Mouse (Mus musculus) kidney, adult 8-10 months (tissue): Measurements from ENCODE around the gene Kcnip2.
A peak's percentile ranks its signal among the peaks of the same experiment; 100 is the strongest.
"Not testable (repeated sequence)": the region's sequence is repeated elsewhere in the genome, so short reads cannot be mapped to it uniquely, and the experiment has no call there.

Experiments
- DNase-seq, 2 experiments: peaks; one replicate each; pipeline ENCODE4 v3.0.0; 2022

Gene Kcnip2

DNA sequence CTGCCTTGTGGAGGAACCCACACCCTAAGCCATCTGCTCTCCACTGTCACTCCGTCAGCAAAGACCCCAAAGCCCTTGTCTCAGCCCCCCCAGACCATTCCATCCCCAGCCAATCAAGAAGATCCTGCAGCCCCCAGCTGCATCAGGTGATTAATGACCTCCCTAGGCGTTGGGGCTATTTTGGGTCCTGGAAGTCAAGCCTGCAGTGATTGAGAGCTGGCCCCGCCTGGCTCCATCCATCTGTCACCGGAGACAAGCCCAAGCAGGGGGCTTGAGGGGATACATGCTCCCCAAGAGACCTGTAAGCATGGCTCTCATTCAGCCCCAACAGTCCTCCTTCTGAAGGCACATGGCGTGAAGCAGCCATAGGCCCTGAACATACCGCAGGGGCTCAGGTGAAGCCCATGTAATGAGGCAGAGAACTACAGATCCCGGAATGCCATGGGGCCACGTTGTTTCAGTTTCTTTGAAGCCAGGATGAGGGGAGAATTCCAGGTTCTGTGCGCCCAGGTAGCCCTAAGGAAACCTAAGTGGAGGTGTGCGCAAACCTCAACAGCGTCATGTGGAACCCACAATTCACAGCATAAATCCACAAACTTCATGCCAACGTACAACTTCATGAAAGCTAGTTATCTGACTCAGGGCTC, 4.7 kb downstream of the Kcnip2 start:
- DNase-seq: no peak

DNA sequence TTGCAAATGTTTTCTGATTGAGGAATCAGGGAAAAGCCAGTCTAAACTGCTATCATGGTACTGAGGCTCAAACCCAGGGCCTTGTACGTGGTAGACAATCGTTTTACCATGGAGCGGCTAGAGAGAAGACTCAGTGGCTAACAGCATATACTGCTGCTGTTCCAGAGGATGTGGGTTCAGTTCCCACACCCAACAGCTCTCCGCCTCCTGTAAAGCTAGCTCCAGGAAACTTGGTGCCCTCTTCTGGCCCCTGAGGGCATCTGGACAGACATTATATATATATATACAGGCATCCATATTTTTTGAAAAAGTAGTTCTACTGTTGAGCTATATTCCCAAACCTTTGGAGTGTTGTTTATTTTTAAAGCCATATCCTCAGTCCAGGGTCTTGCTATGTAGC, 8.1 kb downstream of the Kcnip2 start:
- no peak for DNase-seq

DNA sequence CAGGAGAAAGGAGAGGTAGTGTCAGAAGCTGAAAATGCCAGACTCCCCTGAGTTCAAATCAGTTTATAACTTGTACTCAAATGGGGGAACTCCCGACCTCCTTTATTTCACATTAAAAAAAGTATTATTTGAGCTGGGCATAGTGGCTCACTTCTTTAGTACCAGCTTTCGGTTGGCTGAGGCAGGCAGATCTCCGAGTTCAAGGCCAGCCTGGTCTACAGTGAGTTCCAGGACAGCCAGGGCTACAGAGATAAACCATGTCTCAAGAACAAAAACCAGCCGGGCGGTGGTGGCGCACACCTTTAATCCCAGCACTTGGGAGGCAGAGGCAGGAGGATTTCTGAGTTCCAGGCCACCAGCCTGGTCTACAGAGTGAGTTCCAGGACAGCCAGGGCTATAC, 10.0 kb downstream of the Kcnip2 start:
- not testable (repeated sequence) for DNase-seq

GRCm38 (mm10) chr19:45804593-45805368, 11.1 kb downstream of the Kcnip2 start:
- DNase-seq: no peak

DNA sequence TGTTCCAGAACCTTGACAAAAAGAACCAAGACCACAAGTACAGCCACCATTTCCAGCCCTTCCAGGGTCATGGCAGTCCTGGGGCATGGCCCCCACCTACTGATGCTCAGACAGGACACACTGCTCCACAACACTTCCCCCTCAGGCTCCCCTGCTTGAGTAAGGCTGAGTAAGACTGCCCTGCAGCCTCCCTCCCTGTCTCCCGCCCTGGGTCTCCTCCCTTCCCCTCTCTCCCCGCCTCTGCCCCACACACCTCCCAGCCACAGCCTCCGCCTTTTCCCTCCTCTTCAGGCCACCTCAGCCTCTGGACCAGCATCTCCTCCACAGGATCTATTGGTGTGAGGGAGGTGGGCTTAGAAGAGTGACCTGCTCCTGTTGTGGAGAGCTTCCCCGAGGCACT, 12.5 kb downstream of the Kcnip2 start:
- DNase-seq: no peak

- DNase-seq: no peak
Observed at GRCm38 (mm10) chr19:45802702-45803101, 13.2 kb downstream of the Kcnip2 start.

- DNase-seq: no peak
Observed at GRCm38 (mm10) chr19:45796879-45797278, 19.0 kb downstream of the Kcnip2 start.

- no peak for DNase-seq
Observed at GRCm38 (mm10) chr19:45796061-45796556, 19.8 kb downstream of the Kcnip2 start.

DNA sequence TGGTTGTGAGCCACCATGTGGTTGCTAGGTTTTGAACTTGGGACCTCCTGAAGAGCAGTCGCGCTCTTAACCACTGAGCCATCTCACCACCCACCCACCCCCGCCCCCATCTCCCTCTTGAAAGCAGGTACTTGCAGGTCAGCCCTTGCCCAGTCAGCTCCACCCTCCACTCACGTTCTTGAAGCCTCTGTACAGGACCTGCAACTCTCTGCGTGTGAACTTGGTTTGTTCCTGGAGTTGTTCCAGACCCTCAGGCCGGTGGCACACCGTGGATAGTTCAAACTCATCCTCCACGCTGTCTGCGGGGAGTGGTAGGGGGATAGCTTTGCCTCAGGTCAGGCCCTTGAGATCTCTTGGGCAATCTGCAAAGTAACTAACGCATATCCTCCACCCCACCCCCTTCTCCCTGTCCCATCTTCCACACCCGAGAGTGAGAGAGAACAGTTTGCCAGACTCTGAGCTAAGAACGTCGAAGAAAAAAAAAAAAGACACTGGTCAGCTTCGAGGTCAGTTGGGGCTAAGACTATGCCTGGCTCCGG, 20.4 kb downstream of the Kcnip2 start:
- DNase-seq: no peak

DNA sequence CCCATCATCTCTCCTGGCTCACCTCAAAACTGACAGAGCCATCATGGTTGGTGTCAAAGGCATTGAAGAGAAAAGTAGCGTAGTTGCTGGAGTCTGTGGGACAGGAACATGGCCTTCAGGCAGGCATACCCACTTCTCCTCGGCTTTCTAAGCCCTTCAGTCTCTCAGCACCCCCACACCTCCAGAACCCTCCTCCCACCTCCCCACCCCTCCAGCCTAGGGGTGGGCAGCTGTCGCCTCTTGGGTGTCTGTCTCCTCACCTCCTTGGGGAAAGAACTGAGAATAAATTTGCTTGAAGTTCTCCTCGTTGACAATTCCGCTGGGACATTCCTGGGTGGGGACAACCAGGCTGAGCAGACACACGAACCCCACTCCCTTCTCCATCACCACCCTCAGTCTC, 21.1 kb downstream of the Kcnip2 start:
- no peak for DNase-seq

GRCm38 (mm10) chr19:45792404-45792803, 23.5 kb downstream of the Kcnip2 start:
- no peak for DNase-seq

DNA sequence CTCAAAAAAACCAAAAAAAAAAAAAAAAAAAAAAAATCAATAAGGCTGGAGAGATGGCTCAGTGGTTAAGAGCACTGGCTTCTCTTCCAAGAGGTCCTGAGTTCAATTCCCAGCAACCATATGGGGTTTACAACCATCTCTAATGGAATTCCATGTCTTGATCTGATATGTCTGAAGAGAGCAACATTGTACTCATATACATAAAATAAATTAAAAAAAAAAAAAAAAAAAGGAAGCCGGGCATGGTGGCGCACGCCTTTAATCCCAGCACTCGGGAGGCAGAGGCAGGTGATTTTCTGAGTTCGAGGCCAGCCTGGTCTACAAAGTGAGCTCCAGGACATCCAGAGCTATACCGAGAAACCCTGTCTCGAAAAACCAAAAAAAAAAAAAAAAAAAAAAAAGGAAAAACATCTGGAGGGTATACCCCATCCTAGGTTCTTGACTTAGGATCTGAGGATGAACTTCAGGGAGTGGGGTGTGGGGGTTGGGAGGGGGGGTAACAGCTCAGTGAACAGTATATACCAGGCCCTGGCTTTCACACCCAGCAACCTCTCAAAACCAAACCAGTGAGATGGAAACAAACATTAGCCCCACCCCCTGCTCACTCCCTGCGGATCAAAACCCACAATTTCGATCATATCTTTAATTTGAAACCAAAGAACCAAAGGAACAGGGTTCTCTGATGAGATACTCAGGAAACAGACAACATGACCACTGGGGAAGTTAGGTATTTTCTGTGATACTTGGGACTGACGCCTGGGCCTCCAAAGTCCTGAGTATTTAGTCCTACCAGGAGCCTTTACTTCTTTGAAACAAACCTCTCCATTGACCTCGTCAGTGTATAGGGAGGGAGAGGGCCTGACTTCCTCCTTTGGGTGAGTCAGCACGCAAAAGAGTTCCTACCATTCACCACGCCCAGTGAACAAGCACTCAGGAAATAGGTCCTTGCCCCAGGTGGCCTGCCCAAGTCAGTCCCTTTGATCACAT, 25.7 kb downstream of the Kcnip2 start:
- DNase-seq: no peak

DNA sequence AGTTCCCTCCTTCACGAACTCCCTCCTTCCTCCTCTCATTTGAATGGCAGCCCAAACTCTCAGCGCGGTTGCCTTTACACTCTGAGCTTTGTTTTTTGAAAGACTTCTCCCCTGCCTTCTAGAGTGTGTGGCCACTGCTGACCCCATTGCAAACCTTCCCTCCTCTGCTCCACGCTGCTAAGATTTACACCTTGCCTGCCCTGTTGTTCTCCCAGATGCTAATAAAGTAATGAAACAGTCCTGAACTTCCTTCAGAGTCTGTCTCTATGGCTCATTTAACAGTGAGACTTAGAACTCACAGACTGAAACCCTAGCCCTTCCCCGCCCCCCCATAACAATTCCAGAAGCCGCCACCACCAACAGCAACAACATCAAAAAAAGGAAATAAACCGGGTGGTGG, 26.5 kb downstream of the Kcnip2 start:
- no peak for DNase-seq

- DNase-seq: no peak
Observed at GRCm38 (mm10) chr19:45788337-45788736, 27.5 kb downstream of the Kcnip2 start.

GRCm38 (mm10) chr19:45787450-45787849, 28.4 kb downstream of the Kcnip2 start:
- no peak for DNase-seq

DNA sequence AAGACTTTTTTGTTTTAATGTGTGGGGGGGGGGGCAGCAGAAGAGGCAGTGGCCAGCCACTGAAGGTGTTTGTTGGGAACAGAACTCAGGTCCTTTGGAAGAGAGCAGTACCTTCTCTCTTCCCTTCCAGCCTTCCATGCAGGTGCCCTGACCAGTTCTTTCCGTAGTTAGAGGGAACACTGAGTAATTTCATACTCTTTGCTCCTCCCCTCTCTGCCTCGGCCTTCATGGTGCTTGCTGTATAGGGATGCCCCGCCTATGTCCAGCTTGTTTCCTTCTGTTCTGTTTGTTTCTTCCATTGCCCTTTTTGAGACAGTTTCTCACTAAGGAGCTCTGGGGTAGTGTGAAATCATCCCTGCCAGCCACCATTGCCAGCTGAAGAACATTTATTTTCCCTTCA, 30.4 kb downstream of the Kcnip2 start:
- no peak for DNase-seq

DNA sequence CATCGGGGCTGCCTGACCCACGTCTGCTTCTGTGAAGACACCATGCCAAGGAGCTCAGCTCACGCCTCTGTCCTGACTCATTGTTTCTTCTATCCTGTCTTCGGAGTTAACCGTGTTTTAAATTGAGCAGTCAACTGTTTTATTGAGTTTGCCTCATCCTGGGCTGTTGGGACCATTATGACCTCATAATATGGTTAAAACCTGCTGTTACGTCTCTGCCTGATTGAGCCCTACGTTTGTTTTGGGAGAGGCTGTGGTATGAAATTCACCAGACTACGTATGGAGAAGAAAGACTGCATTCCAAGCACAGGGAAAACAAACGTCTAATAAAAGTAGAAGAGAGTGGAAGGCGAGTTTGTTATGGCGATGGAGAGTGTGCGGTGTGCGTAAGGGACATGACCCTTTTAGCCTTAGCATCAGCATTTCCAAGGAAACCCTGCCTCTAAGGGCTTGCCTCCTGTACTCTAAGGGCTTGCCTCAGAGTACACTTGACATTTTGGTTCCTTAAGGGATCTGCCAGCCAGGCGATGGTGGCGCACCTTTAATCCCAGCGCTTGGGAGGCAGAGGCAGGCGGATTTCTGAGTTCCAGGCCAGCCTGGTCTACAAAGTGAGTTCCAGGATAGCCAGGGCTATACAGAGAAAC, 31.8 kb downstream of the Kcnip2 start:
- DNase-seq: peak in 1 of 2 experiments; percentile 10

DNA sequence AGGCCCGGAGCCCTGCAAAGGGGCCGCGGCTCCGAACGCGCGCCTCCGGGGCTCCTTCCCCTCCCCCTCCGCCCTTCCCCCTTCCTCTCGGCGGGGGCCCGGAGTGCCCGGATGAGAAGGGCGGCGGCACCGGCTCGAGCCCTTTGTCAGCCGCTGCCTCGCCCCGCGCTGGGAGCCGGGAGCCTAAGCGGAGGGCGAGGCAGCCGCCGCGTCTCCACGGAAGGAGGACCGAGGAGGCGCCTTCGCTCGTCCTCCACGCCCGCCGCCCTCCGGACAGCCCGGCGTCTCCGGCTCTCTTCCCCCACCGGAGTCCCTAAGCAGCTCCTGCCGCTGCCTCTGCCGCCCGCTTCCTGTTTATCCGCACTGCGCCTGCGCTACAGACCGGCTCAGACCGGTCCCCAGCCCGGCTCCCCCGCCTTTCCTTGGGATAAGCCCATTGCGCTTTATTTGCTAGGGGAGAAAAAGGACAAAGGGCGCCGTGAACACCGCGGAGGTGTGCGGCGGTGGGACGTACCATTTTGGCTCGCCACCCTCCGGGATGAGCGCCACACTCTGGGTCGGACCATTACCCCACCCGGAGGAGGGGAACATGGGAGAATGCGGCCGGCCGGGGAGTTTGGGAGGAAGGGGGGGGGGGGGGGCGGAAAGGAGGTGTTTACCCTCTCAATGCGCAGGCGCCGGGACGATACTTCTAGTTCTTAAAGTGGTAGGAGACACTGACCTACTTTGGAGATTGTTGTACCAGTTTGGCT, 32.5 kb downstream of the Kcnip2 start, which contains the start of gene Mgea5:
Mgea5 (minus strand) TSS at position 657 of the 752 bp plus-strand sequence.
- DNase-seq: peak; percentile 98 to 99

GRCm38 (mm10) chr19:45782315-45783001, 33.4 kb downstream of the Kcnip2 start:
- DNase-seq: peak; percentile 78 to 79

- DNase-seq: no peak
Observed at GRCm38 (mm10) chr19:45781676-45782075, 34.2 kb downstream of the Kcnip2 start.
